Mouse (Mus musculus) layer of hippocampus, adult 8-10 months (tissue): ENCODE data around the gene Mdm4. TPM values are rescaled to one million over a fixed set of nuclear protein-coding genes. Genes with fewer than 3 reads are reported as not detected.

Experiments
- DNase-seq, 2 experiments: peaks; one replicate each; pipeline ENCODE4 v3.0.0; 2022; ENCODE audit warnings: low spot score in 2 of 2
- total RNA-seq, 4 experiments: library from RNA; stranded (reverse); gene quantifications; 2 replicates each; pipeline ENCODE4 v1.2.4; 2022

The Mdm4 gene
- total RNA-seq, 4 experiments from 2014 or later, result 86.9 to 117 (median 95.4) TPM

- DNase-seq, result no peak
Measured at GRCm38 (mm10) chr1:132947811-132948210, 82.5 kb downstream of the Mdm4 start.

GRCm38 (mm10) chr1:132945826-132946225 is 84.5 kb downstream of the Mdm4 start:
- no peak for DNase-seq

GRCm38 (mm10) chr1:132938975-132939374 is 91.4 kb downstream of the Mdm4 start:
- DNase-seq, result no peak

DNA sequence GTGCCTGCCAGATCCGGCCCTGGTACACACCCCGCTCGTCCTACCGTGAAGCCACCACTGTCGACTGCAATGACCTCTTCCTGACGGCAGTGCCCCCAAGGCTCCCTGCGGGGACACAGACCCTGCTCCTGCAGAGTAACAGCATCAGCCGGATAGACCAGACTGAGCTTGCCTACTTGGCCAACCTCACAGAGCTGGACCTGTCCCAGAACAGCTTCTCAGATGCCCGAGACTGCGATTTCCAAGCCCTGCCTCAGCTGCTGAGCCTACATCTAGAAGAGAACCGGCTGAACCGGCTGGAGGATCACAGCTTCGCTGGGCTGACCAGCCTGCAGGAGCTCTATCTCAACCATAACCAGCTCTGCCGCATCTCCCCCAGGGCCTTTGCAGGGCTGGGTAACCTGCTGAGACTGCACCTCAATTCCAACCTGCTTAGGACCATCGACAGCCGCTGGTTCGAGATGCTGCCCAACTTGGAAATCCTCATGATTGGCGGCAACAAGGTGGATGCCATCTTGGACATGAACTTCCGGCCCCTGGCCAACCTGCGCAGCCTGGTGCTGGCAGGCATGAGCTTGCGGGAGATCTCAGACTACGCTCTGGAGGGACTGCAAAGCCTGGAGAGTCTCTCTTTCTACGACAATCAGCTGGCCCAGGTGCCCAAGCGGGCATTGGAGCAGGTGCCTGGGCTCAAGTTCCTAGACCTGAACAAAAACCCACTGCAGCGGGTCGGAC is 92.9 kb downstream of the Mdm4 start:
- no peak for DNase-seq

- peak in 1 of 2 experiments; percentile 49 for DNase-seq
Measured at GRCm38 (mm10) chr1:132934856-132935255, 95.5 kb downstream of the Mdm4 start.

GRCm38 (mm10) chr1:132932421-132932820 is 97.9 kb downstream of the Mdm4 start:
- DNase-seq, result no peak

DNA sequence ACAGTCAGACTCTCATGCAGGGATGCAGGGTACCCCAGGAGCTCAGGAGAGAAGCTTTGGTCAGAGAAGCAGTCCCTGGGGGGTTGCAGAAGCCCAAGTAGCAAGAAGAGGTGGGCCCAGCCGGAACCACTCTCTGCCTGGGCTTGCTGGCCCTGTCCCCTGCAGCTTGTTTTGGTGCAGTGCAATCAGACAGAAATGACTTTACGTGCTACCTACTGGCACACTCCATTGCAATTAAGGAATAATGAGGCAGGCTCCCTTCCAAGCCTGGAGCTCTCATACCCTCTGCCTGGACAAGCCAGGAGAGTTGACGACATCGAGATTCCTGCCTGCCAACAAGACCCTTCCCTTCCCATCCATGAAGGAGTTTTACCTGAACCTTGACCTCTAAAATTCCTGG is 100.1 kb downstream of the Mdm4 start:
- DNase-seq, result no peak

GRCm38 (mm10) chr1:132928907-132929250 is 101.5 kb downstream of the Mdm4 start:
- DNase-seq, result no peak

DNA sequence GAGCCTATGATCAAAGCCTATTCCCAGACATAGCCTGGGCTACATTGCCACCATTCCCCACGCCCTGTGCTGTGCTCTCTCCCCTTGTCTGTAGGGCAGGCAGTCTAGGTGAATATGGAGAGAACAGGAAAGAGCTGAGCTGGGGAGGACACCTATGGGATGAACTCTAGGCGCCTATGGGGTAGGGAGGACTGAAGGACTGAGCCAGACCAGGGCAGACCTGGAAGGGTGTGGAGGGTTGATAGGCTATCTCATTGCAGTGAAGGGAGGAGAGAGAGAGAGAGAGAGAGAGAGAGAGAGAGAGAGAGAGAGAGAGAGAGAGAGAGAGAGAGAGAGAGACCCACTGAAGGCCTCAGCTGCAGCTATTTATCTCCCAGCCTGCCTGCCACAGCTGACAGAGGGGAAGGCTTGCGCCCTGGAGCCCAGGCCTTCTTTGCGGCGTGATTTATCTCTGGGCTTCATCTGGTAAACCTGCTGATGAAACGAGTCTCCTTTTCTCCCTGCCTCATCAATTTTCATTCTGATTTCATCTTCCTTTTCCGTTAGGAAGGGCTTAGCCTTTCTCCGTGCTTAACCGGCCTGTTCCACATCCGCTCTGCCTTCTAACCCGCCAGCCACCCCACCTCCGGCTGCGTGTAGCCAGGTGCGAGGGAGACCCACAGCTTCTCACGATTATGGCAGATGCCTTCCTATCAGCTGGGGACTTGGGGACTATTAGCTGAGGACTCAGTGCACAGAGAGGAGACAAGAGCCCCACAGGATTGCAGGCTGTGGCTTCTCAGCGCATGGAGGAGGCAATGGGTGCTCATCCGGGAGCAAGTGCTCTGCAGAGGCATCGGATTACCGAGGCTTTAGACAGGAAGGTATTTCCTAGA is 102.1 kb downstream of the Mdm4 start:
- DNase-seq, result no peak

DNA sequence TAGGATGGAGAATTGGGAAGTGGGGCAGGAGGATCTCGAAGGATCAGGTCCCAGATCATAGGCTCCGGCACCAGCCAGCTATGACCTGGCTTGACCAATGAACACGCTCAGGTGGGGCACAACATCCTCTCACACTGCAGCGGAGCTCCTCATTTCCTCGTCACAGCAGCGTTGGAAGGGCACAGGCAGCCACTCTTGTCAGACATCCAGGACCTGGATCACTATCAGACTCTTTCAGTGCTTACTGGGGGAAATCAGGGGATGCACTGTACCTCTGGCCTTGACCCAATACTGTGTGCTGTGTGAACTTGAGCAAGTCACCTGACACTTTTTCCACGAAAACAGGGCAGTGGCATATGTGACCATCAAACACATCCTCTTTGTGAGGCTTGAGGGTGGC is 105.1 kb downstream of the Mdm4 start:
- no peak for DNase-seq

- no peak for DNase-seq
Measured at GRCm38 (mm10) chr1:132922257-132922656, 108.1 kb downstream of the Mdm4 start.

GRCm38 (mm10) chr1:132921071-132921470 is 109.3 kb downstream of the Mdm4 start:
- no peak for DNase-seq

DNA sequence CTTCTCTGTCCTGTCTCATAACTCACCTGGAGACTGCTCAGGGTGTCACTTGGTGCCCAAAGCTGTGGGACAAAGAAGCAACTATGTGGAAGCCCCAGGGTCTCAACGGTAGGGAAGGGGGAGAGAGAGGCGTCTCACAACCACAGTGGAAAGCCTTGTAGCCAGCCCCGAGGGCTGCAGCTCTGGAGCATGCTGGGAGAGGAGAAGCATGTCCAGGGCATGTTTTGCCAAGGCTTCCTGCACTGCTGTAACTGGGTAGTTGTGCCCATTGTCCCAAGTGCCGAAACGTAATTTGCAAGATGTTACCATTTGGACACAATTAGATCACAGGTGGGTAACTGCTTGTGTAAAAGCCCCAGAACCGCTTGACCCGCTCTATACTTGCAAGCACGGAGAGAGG is 111.1 kb downstream of the Mdm4 start:
- no peak for DNase-seq

GRCm38 (mm10) chr1:132918117-132918680 is 112.2 kb downstream of the Mdm4 start:
- no peak for DNase-seq

DNA sequence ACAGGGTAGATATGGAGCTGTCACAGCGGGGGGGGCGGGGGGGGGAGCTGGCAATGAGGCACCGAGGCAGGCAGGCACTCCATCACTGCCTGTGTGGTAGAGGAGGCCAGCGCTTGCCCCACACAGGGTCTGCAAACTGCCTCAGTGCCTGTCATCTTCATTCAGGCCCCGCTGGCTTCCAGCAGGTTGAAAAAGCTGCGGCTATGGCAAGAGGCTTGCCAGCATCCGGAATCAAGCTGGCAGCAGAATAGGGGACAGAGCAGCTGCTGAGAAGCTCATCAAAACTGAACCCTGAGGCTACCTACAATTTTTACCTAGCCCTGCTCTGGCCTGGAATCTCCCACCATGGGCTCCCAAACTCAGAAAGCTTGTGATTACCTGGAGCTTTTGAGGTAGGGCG is 112.8 kb downstream of the Mdm4 start:
- no peak for DNase-seq

DNA sequence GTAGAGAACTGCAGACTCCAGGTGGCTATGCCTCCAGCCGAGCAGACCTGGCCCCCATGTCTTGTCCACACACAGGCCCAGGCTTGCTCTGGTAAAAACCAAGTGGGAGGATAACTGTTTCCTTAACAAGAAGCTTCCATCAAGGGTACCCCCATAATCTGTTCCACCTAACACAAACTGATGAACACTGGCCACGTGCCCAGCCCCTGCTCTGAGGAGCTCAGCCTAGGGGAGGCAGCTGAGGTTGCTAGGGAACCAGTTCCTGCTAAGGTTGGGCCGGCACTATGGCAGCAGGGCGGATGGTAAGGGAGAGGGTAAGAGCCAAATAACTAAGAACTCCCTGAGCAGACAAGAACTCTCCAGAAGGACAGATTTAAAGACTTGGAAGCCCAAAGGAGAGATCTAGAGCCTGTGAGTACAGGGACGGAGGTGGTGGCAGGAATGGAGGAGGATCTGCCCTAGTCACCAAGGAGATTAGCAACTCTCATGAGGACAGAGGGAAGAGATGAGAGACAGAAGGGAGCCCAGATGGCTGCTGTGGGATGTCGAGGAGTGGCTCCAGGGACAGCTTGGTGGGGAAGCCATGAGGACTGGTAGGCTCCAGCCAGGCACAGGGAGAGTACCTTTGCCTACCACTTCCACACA is 114.4 kb downstream of the Mdm4 start:
- peak; percentile 88 for DNase-seq

DNA sequence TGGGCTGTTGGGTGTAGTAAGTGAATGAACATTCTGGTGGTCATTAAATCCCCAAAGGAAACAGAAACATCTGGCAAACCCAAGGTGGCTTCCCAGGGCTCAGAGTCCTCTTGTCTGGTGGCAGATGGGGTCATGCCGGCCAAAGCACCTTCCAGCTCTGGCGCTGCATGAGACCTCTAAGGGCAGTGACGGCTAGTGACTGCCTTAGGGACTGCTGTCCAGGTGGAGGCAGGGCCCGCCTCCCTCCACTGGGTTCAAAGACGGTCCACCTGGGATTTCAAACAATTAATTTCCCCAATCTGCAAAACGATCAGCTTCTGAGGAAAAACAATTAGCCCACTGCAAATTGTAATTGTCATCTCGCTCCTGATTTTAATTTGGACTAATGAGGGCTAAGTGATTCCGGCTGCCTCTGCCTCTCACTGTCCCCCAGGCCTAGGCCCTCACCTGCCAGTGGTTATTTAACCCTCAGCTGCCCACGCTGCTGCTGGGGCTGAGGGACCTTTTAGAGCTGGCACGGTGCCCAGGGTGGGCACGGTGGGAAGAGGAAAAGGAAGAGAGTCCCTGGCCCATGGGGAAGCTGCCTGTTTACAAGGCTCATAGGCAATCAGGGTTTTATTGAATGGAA is 119.8 kb downstream of the Mdm4 start:
- no peak for DNase-seq

- no peak for DNase-seq
Measured at GRCm38 (mm10) chr1:132909951-132910350, 120.4 kb downstream of the Mdm4 start.
